Mouse (Mus musculus) intestine, embryonic 16.5 days (tissue): ENCODE data around the gene Map4k4. TPM values are rescaled to one million over a fixed set of nuclear protein-coding genes. Genes with fewer than 3 reads are reported as not detected.
A peak's percentile ranks its signal among the peaks of the same experiment; 100 is the strongest.

Experiments used
- ATAC-seq: fragments of 200-750 bp; cut with Nextera tagmentation; 2 replicates; pipeline ENCODE4 v1.8.0; 2017; ENCODE audit warnings: moderate TSS enrichment, moderate library complexity
- H3K27ac ChIP-seq: fragments of 300-500 bp; sonication (generic); 2 replicates; pipeline ENCODE4 v1.5.1; 2014; ENCODE audit warnings: mild to moderate bottlenecking, low read length
- H3K27me3 ChIP-seq: fragments of 300-500 bp; sonication (generic); replicated peaks from 2 replicates; pipeline ENCODE4 v1.6.1; 2014; ENCODE audit warnings: low read length, control low read depth, mixed read lengths; ENCODE audit not compliant: control insufficient read depth, insufficient read depth
- H3K36me3 ChIP-seq: fragments of 300-500 bp; sonication (generic); 2 replicates; pipeline ENCODE4 v1.6.1; 2014; ENCODE audit warnings: low read length, control low read depth; ENCODE audit not compliant: control insufficient read depth, insufficient read depth
- H3K4me1 ChIP-seq: fragments of 300-500 bp; sonication (generic); 2 replicates; pipeline ENCODE4 v1.6.1; 2014; ENCODE audit warnings: low read length, control low read depth, mixed read lengths; ENCODE audit not compliant: control insufficient read depth, insufficient read depth
- H3K4me2 ChIP-seq: fragments of 300-500 bp; sonication (generic); 2 replicates; pipeline ENCODE4 v1.6.1; 2014; ENCODE audit warnings: low read depth, low read length, control low read depth
- H3K4me3 ChIP-seq: fragments of 300-500 bp; sonication (generic); 2 replicates; pipeline ENCODE4 v1.5.1; 2014; ENCODE audit warnings: mild to moderate bottlenecking, low read length
- H3K9ac ChIP-seq: fragments of 300-500 bp; sonication (generic); 2 replicates; pipeline ENCODE4 v1.6.1; 2014; ENCODE audit warnings: low read depth, low read length
- H3K9me3 ChIP-seq: fragments of 300-500 bp; sonication (generic); 2 replicates; pipeline ENCODE4 v1.6.1; 2016; ENCODE audit warnings: low read length, control low read depth; ENCODE audit not compliant: control insufficient read depth
- WGBS: fragments of 180-500 bp; shearing (Covaris S2); extraction: QIAGEN DNeasy Blood & Tissue Kit; methylation state at CpG from one replicate; pipeline ENCODE4 v1.1.7; 2014; 5-methylcytosine and 5-hydroxymethylcytosine counted together
- polyA plus RNA-seq: library from polyadenylated mRNA; unstranded; fragments of >200 nt; fragmentation: Nextera tagmentation; extraction: Ambion mirVana; gene quantifications from 2 replicates; pipeline ENCODE4 v1.2.1, GENCODE M21; 2015

Map4k4 gene
- polyA plus RNA-seq, 1 experiment from 2014 or later = 10.1 TPM

GRCm38 (mm10) chr1:39949205-39949604 lies 48.5 kb downstream of the Map4k4 start:
- Histone ChIP-seq H3K27ac (0 out of 2 replicates have a peak overlapping the region, but pooled peaks have one; percentile 20), H3K4me2 (no peak overlapping the region), H3K4me3 (no peak overlapping the region), H3K27me3 (no peaks in the 10 kb centered on the region), H3K9ac (no peak overlapping the region), H3K4me1 (peaks cover 52% of the 10 kb centered on the region), H3K9me3 (no peaks in the 10 kb centered on the region), H3K36me3 (no peaks in the 10 kb centered on the region)
- WGBS = 19% methylated on average over 5 of the region's 5 CpGs
- peak; percentile 45; the same call in 1 of the 2 replicates for ATAC-seq

DNA sequence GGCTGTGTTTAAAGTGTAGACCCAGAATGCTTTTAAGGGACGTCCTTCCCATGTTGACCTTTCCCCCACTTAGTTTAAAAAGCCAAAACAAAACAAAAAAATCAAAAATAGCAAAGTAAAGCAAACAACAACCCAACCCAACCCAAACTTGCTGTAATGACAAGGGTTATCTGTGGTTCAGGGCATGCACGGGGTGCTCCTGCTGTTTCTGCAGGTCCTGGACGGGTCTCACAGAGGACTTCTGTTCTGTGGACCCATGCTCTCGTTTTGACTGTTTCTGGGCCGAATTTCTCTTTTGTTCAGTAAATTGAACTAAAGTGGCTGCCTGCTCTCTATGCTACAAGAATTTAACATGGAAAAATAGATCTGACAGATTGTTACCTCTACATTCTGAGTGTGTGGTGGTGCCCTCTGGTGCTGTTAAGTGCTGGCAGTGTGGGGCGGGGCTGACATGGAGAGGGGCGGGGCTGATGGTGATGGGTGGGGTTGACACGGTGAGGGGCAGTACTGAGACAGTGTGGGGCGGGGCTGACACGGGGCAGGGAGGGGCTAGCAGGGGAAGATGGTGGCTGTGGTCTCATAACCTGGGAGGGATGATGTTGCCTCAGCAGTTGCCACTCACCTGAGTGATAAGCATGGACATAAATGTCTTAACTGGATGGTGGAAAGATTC lies 49.2 kb downstream of the Map4k4 start:
- H3K36me3 ChIP-seq = no peaks in the 10 kb centered on the region
- H3K4me1 ChIP-seq = peaks cover 46% of the 10 kb centered on the region
- peak; percentile 66 for ATAC-seq
- no peak overlapping the region for H3K4me3 ChIP-seq
- peak overlapping the region; percentile 4; the same call in 1 of the 2 replicates for H3K4me2 ChIP-seq
- 41% methylated on average over 10 of the region's 10 CpGs for WGBS
- no peaks in the 10 kb centered on the region for H3K27me3 ChIP-seq
- H3K27ac ChIP-seq = no peak overlapping the region
- no peaks in the 10 kb centered on the region for H3K9me3 ChIP-seq
- no peak overlapping the region for H3K9ac ChIP-seq

DNA sequence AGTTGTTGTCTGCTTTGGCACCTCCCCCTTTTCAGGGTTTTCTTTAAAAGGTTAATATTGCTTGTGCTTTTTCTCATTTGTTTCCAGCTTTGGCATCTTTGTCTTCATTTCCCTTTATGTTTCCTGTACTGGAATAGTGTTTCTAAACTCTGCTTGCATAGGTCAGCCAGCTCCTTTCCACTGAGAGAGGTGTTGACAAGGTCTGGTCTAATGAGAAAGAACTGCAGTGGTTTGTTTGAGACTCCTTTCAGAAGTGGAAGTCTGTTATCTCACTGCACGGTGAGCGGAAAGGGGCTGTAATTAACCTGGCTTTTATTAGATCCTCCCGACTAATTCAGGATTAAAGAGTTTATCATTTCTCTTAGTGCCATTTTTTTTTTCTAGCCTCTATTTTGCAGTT lies 49.9 kb downstream of the Map4k4 start:
- 40% methylated on average over 3 of the region's 3 CpGs for whole genome bisulfite sequencing
- H3K4me1 ChIP-seq = peaks cover 44% of the 10 kb centered on the region
- H3K9ac ChIP-seq = no peak overlapping the region
- no peaks in the 10 kb centered on the region for H3K36me3 ChIP-seq
- no peaks in the 10 kb centered on the region for H3K9me3 ChIP-seq
- no peak for ATAC-seq
- H3K27ac ChIP-seq = no peak overlapping the region
- H3K4me3 ChIP-seq = no peak overlapping the region
- no peak overlapping the region for H3K4me2 ChIP-seq
- H3K27me3 ChIP-seq = no peaks in the 10 kb centered on the region

- Histone ChIP-seq H3K4me2 (no peak overlapping the region), H3K4me3 (no peak overlapping the region), H3K9me3 (no peaks in the 10 kb centered on the region), H3K4me1 (peaks cover 31% of the 10 kb centered on the region), H3K36me3 (no peaks in the 10 kb centered on the region), H3K9ac (no peak overlapping the region), H3K27ac (no peak overlapping the region), H3K27me3 (no peaks in the 10 kb centered on the region)
- WGBS = 77% methylated on average over 3 of the region's 3 CpGs
- no peak for ATAC-seq
Observed at GRCm38 (mm10) chr1:39954652-39955051, 53.9 kb downstream of the Map4k4 start.

- Histone ChIP-seq H3K4me1 (peaks cover 24% of the 10 kb centered on the region), H3K4me2 (no peak overlapping the region), H3K9me3 (no peaks in the 10 kb centered on the region), H3K36me3 (no peaks in the 10 kb centered on the region), H3K9ac (no peak overlapping the region), H3K27me3 (no peaks in the 10 kb centered on the region), H3K4me3 (no peak overlapping the region), H3K27ac (no peak overlapping the region)
- WGBS = 68% methylated on average over 5 of the region's 5 CpGs
- ATAC-seq = peak; percentile 27; the same call in 1 of the 2 replicates
Observed at GRCm38 (mm10) chr1:39956712-39957111, 56.0 kb downstream of the Map4k4 start.

- no peak for ATAC-seq
- 81% methylated on average over 7 of the region's 7 CpGs for WGBS
- H3K9ac ChIP-seq = no peak overlapping the region
- H3K4me2 ChIP-seq = no peak overlapping the region
- no peak overlapping the region for H3K4me3 ChIP-seq
- H3K36me3 ChIP-seq = 0 out of 2 replicates have a peak, but pooled peaks cover 3% of the 10 kb centered on the region
- H3K27ac ChIP-seq = no peak overlapping the region
- no peaks in the 10 kb centered on the region for H3K9me3 ChIP-seq
- no peaks in the 10 kb centered on the region for H3K27me3 ChIP-seq
- H3K4me1 ChIP-seq = peaks cover 24% of the 10 kb centered on the region
Observed at GRCm38 (mm10) chr1:39957981-39958380, 57.3 kb downstream of the Map4k4 start.

DNA sequence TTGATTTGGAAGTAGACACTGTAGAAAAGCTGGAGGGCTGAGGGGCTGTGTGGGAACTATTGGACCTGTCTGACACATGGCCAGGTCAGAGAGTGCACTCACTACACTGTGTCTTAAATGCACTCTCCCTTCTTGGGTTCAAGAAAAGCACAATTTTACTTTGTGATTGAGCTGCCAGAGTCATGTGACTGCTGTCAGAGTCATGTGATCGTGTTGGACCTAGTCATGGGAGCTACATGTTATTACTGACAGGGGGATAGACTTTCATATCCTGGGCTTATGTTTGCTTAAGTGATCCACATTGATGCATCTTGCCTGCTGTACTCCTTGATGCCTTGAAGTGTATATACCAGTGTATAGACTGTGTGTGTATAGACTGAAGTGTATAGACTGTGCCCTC lies 59.9 kb downstream of the Map4k4 start:
- H3K27me3 ChIP-seq = no peaks in the 10 kb centered on the region
- no peaks in the 10 kb centered on the region for H3K9me3 ChIP-seq
- 78% methylated on average over 1 of the region's 1 CpGs for WGBS
- no peak overlapping the region for H3K9ac ChIP-seq
- no peak overlapping the region for H3K27ac ChIP-seq
- no peak overlapping the region for H3K4me3 ChIP-seq
- no peak overlapping the region for H3K4me2 ChIP-seq
- no peak for ATAC-seq
- H3K4me1 ChIP-seq = peaks cover 45% of the 10 kb centered on the region
- 0 out of 2 replicates have a peak, but pooled peaks cover 3% of the 10 kb centered on the region for H3K36me3 ChIP-seq

GRCm38 (mm10) chr1:39961113-39961512 lies 60.4 kb downstream of the Map4k4 start:
- H3K9ac ChIP-seq = no peak overlapping the region
- peaks cover 42% of the 10 kb centered on the region for H3K4me1 ChIP-seq
- H3K4me3 ChIP-seq = no peak overlapping the region
- WGBS = 82% methylated on average over 6 of the region's 6 CpGs
- no peak overlapping the region for H3K4me2 ChIP-seq
- no peak for ATAC-seq
- H3K36me3 ChIP-seq = 0 out of 2 replicates have a peak, but pooled peaks cover 3% of the 10 kb centered on the region
- no peak overlapping the region for H3K27ac ChIP-seq
- H3K27me3 ChIP-seq = no peaks in the 10 kb centered on the region
- no peaks in the 10 kb centered on the region for H3K9me3 ChIP-seq

- no peak overlapping the region for H3K4me2 ChIP-seq
- WGBS = 78% methylated on average over 4 of the region's 4 CpGs
- peaks cover 35% of the 10 kb centered on the region for H3K4me1 ChIP-seq
- H3K4me3 ChIP-seq = no peak overlapping the region
- H3K27me3 ChIP-seq = no peaks in the 10 kb centered on the region
- H3K9me3 ChIP-seq = no peaks in the 10 kb centered on the region
- H3K27ac ChIP-seq = no peak overlapping the region
- no peak for ATAC-seq
- 0 out of 2 replicates have a peak, but pooled peaks cover 3% of the 10 kb centered on the region for H3K36me3 ChIP-seq
- no peak overlapping the region for H3K9ac ChIP-seq
Observed at GRCm38 (mm10) chr1:39962321-39962720, 61.6 kb downstream of the Map4k4 start.
